Mouse (Mus musculus) bone marrow, adult 2 months (tissue): Measurements from ENCODE around the gene Cln6.

Experiments used
- CTCF ChIP-seq: fragments of 200-500 bp; IDR thresholded peaks from 2 replicates; pipeline ENCODE4 v1.5.1; 2011; ENCODE audit warnings: low read length, control low read depth; ENCODE audit not compliant: control insufficient read depth, insufficient read depth
- POLR2A ChIP-seq: fragments of 200-500 bp; IDR thresholded peaks from 2 replicates; pipeline ENCODE4 v1.6.1; 2011; ENCODE audit warnings: low read depth, mild to moderate bottlenecking, control low read depth, low read length, borderline replicate concordance; ENCODE audit not compliant: control insufficient read depth

DNA sequence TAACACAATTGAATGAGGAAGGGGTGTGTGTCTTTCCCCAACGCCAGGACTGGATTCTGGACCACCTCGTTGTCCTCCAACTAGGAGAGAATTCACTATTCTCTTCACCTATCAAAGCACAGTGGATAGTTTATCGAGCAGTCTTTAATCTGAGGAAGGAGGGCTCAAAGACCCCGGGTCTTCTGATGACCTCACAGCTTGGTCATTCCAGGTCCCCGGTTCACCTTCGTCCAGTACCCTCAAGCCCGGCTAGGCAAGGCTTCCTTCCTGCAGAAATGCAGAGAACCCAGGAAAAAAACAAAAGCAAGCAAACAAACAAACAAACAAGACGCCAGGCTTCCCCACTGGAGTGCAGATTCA, 459 bp upstream of the Cln6 start:
- TF ChIP-seq CTCF: no peak
- TF ChIP-seq POLR2A: no peak
